ENCODE assay signal across 8 mouse cellular contexts in the genomic region with DNA sequence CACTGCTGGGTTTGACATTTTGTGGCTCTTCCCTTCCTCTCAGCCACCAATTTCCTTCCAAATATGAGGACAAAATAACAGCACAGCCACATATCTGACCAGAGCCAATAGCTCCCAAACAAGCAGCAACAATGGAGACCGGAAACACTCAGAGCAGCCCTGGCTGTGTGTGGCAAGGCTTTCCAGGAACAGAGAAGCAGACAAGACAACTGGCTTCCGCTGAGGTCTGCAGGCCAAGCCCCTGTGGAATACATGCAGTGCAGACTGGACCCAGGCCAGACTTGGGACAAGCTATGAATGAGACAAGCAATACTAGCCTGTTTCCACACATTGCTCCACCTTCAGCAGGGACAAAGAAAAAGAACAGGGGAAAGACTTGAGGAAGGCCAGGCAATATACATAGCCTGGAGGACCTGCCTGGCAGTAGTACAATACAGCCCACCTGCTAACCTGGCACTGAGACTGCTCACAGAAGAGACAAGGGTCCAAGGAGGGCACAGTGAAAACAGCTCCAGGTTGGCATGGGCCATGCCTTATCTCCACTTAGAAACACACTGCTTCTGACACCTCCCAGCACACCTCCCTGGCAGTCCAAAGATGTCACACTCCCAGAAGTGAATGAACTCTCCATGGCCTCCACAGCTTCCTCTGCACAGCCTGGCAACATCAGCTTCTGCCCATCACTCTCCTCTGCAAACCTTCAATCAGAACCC. TPM values are rescaled to one million over a fixed set of nuclear protein-coding genes. Genes with fewer than 3 reads are reported as not detected.
DNase-seq lines count a peak whose midpoint lies in the region; ATAC-seq lines count a peak whose summit lies in the region.

No protein-coding gene starts in this region.

- H3K4me3 ChIP-seq in heart, embryonic 10.5 days, result no peak overlapping the region

- H3K9me3 ChIP-seq in heart, embryonic 10.5 days, result no peaks in the 10 kb centered on the region

- 71% methylated on average over 2 of the region's 2 CpGs for WGBS in heart, embryonic 10.5 days

- no peak overlapping the region for H3K27ac ChIP-seq in heart, embryonic 10.5 days

- H3K4me1 ChIP-seq in heart, embryonic 10.5 days, result peaks cover 10% of the 10 kb centered on the region

- no peak for ATAC-seq in erythroblast, adult 5-6 weeks (replicated peaks; ENCODE audit: low FRiP score, poor library complexity, severe bottlenecking)
- no peak for ATAC-seq in erythroid progenitor cell, adult 5-6 weeks (replicated peaks; ENCODE audit: low FRiP score, poor library complexity, severe bottlenecking)

- peak; percentile 99 for DNase-seq in heart, adult 11 months
- no peak for DNase-seq in heart, embryonic 10.5 days (ENCODE audit: low spot score)
- peak; percentile 81 for DNase-seq in adipocyte (ENCODE audit: low spot score)
- peak; percentile 64 to 69 for DNase-seq in cerebellum, postnatal 36 days
- DNase-seq in heart, postnatal 4 days, result peak; percentile 84
- DNase-seq in lung, postnatal 10 days, result peak; percentile 79

- H3K36me3 ChIP-seq in heart, embryonic 10.5 days, result 0 out of 2 replicates have a peak, but pooled peaks cover 2% of the 10 kb centered on the region

- H3K27me3 ChIP-seq in heart, embryonic 10.5 days (ENCODE audit: insufficient read depth, poor library complexity, severe bottlenecking), result no peaks in the 10 kb centered on the region

RNA-seq across cellular contexts. Expression of gene Hdac4, which starts 58.2 kb away (rescaled TPM):
- polyA plus RNA-seq in heart, embryonic 10.5 days (2016; fragmentation: Nextera tagmentation; extraction: Ambion mirVana), result 9.7 and 14.2 TPM in 2 replicates
- 10 to 100 TPM; 33.3 to 36.3 TPM for total RNA-seq in heart, postnatal 4 days (2021)
- 3.1 and 4.6 TPM in 2 replicates for total RNA-seq in erythroblast, adult 5-6 weeks (2015; ENCODE audit: low replicate concordance)
- 3.4 and 4.7 TPM in 2 replicates for total RNA-seq in erythroblast, adult 5-6 weeks (2017; ENCODE audit: low replicate concordance)
- 6.3 and 10.8 TPM in 2 replicates for total RNA-seq in erythroid progenitor cell, adult 5-6 weeks (2015; ENCODE audit: low replicate concordance)
- 3.6 and 8.0 TPM in 2 replicates for total RNA-seq in erythroid progenitor cell, adult 5-6 weeks (2017; ENCODE audit: low replicate concordance)
